18 mouse cellular contexts compared by ENCODE assay signal in the genomic region with DNA sequence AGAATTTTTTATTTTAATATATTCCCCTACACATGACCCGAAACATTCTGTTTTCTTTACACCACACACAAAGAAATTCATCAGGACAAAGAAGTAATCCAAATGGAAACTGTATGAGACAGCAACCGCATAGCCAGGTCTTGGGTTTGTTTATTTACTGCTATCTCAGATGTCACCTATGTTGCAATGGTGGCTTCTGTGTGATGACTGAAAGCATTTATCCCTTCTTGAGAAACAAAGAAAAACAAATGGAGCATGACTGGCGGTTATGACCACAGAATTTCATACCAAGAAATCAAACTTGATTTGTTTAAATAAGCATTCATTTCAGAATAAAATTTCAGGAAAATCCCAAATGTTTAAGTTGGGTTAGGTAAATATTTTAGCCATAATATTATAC.
DNase-seq lines count a peak whose midpoint lies in the region; TF ChIP-seq lines count a peak whose summit lies in the region.
"Had no signal": no experiment of that assay in that cellular context is flagged by ENCODE, and none has a peak within 500 bp of the region (broad histone marks: within the 10 kb centered on the region; RNA-seq: fewer than 3 reads in every experiment).

No protein-coding gene starts in this region.

- no peaks in the 10 kb centered on the region for H3K79me2 ChIP-seq in C2C12 (ENCODE audit: control insufficient read depth, insufficient read depth)

- H3K4me3 ChIP-seq in C2C12 (ENCODE audit: insufficient read depth, poor library complexity, severe bottlenecking) = no peak overlapping the region
- H3K4me3 ChIP-seq in hindbrain, embryonic 10.5 days = no peak overlapping the region

- H3K27me3 ChIP-seq in C2C12 (ENCODE audit: control insufficient read depth, insufficient read depth, insufficient read length) = no peaks in the 10 kb centered on the region
- H3K27me3 ChIP-seq in hindbrain, embryonic 10.5 days (ENCODE audit: insufficient read depth, poor library complexity, severe bottlenecking) = no peaks in the 10 kb centered on the region
- H3K27me3 ChIP-seq: CH12.LX had no signal

- DNase-seq in Muller cell, postnatal 12 days (ENCODE audit: inconsistent ontology term) = peak; percentile 57
- DNase-seq in hindbrain, embryonic 10.5 days (ENCODE audit: low spot score) = no peak
- DNase-seq in heart, adult 9 months (ENCODE audit: low spot score in 2 of 2) = no peak
- DNase-seq: adrenal gland, adult 2 months; adrenal gland, adult 8-10 months; adrenal gland, postnatal 10 days; adrenal gland, postnatal 14 days; adrenal gland, postnatal 25 days; adrenal gland, postnatal 36 days; B cell, adult 2 months; cerebellum, adult 11 months; cerebellum, adult 11-12 months; cerebellum, adult 18-20 months; cerebellum, adult 2 months; cerebellum, adult 8-10 months had no signal

- TF ChIP-seq CTCF in C2C12 (IDR thresholded peaks at IDR 0.05; ENCODE audit: control insufficient read depth, insufficient read depth, insufficient read length) = no peak

- no peak overlapping the region for H3ac ChIP-seq in C2C12 (ENCODE audit: control insufficient read depth, insufficient read length, low read depth)

- H3K27ac ChIP-seq in hindbrain, embryonic 10.5 days = no peak overlapping the region

- WGBS in hindbrain, embryonic 10.5 days = 89% methylated on average over 3 of the region's 3 CpGs

- no peaks in the 10 kb centered on the region for H3K9me3 ChIP-seq in hindbrain, embryonic 10.5 days

- H3K79me3 ChIP-seq in C2C12 (ENCODE audit: low read depth) = no peaks in the 10 kb centered on the region

- H3K36me3 ChIP-seq in C2C12 (ENCODE audit: control insufficient read depth, insufficient read depth) = no peaks in the 10 kb centered on the region
- H3K36me3 ChIP-seq in hindbrain, embryonic 10.5 days = no peaks in the 10 kb centered on the region
- H3K36me3 ChIP-seq: G1E had no signal

- H3K4me1 ChIP-seq in hindbrain, embryonic 10.5 days (replicated peaks) = no peaks in the 10 kb centered on the region

TF ChIP-seq in C2C12, 6 proteins besides CTCF, POLR2A, EP300 and RAD21:
- no peak for TF ChIP-seq USF1 (IDR thresholded peaks at IDR 0.05; ENCODE audit: low read depth)
- no peak for TF ChIP-seq MYOD1 (IDR thresholded peaks at IDR 0.05; ENCODE audit: control insufficient read depth, insufficient read length, low read depth)
- TF ChIP-seq CEBPB (IDR thresholded peaks at IDR 0.05; ENCODE audit: low read depth) = peak; percentile 52
TF ChIP-seq in C2C12: peak in this region for 1.
